Mouse (Mus musculus): ENCODE measurements around the gene Rom1.
"Not testable (repeated sequence)": the region's sequence is repeated elsewhere in the genome, so short reads cannot be mapped to it uniquely, and the experiment has no call there.

The Rom1 gene

GRCm38 (mm10) chr19:8896231-8896630 is 32.9 kb downstream of the Rom1 start:
- DNase-seq: not testable (repeated sequence)

GRCm38 (mm10) chr19:8895397-8895960 is 33.7 kb downstream of the Rom1 start:
- no peak for DNase-seq

DNA sequence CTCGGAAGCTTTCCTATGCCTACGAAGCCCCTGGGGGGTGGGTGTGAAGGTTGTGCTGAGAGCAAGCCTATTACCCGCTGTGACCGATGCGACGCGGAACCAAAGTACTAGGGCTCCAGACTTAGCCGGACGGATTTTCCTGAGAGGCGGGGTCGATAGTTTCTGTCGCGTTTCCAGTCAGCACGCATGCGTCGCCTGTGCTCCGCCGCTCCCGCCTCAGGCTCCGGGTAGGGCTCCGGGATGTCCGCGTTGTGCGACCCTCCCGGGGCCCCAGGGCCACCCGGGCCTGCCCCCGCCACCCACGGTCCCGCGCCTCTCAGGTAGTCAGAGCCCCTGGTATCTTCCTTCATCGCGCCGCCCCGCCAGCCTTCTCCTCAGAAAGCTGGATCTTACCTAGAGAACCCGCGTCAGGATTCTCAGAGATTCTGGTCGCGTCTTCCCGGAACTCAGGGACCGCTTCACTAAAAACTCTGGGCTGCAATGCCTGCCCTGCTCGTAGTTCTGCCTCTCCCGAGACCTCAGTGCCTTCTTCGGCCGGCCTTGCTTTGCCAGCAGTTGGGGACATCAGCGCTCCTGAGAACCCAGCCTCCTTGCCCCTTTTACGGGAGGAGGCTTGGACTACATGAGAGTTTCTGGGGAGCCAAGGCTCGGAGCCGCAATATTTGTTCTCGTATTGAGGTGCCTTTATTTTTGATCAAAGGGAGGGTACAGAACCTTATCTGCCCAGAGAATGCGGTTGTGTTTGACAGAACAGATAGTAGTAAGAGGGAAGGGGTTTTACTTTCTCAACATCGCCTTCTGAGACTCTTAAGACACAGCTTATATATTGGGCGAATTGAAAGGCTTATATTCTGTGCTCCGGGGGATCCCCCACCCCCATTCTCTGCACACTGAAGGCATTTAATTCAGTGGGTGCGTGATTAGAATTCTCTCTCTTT is 36.1 kb downstream of the Rom1 start, which contains the start of gene Ints5:
Gene Ints5 (plus strand): TSS at position 177 of the 938 bp plus-strand sequence.
- peak; percentile 92 for DNase-seq

DNA sequence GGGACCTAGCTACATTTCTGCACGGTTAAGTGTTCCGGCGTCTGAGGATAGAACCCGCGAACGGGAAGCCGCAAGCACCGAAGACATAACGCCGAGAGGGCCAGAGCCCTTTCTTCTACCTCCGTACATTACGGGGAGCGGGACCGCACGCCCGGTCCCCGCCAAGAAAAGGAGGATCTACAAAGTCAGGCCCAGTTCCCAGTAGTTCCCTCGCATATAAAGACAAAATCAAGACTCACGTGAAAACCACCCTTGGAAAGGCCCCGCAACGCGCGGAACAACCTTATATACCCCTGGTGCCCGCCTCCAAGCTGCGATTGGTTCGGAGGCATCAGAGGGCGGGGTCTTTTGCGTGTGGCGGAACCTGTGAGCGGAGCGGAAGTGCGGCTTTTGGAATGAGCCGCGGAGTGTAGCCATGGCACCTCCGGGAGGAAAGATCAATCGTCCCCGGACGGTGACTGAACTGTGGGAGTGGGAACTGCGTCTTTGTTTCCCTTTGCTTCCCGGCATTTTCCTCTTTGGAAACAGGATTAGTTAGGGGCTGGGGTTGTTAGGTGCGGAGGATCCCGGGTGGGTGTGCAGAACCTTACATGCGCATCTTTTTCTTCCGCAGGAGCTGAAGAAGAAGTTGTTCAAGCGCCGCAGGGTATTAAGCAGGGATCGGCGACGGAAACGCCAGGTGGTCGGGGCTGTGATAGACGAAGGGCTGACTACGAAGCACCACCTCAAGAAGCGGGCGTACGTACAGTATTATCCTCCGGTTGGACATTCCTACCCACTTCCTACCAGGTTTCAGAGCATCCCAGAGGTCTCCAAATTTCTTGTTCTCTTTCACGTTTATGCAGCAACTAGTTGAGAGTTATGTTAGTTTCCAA is 40.4 kb downstream of the Rom1 start, which contains the start of the genes 1810009A15Rik and Gm49416:
Gene 1810009A15Rik (plus strand): TSS at position 343 of the 875 bp plus-strand sequence.
Gene Gm49416 (plus strand): TSS at position 416 of the 875 bp plus-strand sequence.
- DNase-seq: peak; percentile 98

- no peak for DNase-seq
These were observed 41.3 kb downstream of the Rom1 start for GRCm38 (mm10) chr19:8887585-8888463.

DNA sequence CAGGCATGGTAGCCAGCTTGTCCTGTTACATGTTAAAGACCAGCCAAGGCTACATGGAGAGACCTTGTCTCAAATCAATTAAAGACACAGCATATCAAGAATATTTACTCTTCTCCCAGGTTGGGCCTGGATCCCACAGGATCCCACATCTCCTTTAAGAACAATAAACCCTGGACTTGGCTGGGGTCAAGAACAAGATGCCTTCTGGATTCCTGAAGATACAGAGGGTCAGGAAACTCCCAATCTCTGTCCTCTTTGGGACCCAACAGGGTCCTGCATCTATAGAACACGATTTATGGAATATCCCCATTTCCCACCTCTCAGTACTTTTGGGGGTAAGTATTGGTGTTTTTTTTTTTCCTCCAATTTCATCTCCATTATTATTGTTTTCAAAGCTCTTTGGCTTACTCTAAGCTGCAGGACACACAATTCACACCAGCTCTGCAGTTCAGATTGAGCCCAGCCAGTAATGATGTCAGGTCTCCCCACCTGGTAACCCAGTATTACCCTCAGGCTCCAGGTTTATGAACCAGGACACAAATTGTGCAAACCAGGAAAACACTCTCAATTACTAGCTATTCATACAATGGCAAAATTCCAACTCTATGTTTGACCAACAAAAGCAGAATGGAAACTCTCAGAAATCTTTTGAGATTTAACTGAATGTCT is 42.1 kb downstream of the Rom1 start:
- DNase-seq: no peak

DNA sequence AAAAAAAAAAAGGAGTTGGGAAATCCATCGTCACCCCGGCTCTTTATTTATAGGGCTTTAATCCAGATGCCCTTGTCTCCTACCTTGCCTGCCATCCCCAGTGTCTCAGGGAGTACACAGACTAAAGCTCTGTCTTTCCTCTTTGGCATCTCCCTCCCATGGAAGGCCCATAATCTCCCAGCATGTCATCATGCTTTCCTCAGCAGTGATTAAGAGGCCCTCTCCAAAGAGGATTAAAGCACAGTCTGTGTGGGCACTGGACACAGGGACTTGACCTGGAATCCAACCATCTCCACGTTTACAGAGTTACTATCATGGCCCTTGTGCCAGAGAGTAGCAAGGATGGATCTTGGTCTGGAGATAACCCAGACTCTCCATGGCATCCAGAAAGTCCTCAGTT is 45.5 kb downstream of the Rom1 start, which contains the start of the genes Lbhd1 and Gm49403:
Gene Lbhd1 (plus strand): TSS at position 117 of the 400 bp plus-strand sequence.
Gene Gm49403 (plus strand): TSS at position 315 of the 400 bp plus-strand sequence.
- no peak for DNase-seq

- no peak for DNase-seq
These were observed 48.1 kb downstream of the Rom1 start for GRCm38 (mm10) chr19:8881034-8881392.

DNA sequence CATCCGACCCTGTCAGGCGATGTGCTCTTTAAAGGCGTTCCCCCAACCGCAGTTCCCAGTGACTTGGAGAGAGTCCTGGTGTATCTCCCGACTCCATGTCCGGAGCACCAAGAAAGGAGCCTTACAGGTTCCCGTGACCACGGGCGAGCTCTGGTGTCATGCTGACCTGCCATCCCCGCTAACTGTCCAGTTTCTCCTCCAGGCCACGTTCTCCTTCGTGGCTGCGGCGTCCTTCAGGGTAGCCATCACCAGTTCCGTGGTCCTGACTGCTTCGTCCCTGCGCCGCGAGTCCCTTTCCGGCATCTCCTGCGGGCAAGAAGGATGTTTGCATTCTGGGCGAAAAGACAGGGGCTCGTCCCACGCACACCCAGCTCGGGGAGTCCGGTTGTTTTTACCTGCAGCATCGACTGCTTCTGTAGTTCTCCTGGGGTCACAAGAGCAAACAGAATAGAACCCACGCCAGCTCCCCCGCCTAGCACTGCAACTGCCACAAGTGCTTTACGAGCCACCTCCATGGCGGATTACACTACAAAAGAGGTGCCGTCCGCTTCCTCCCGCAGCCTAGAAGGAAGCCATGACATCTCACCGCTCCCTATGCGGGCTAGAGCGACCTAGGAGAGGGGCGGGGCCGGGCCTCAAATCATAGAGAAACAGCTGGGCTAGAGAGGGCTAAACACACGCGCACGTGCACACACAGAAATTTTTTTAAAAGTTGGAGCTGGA is 48.7 kb downstream of the Rom1 start, which contains the start of gene Uqcc3:
Gene Uqcc3 (minus strand): TSS at position 613 of the 723 bp plus-strand sequence.
- DNase-seq: peak; percentile 95

Measured in lung, postnatal 10 days (tissue).